Mouse (Mus musculus) right cerebral cortex, postnatal 4 days (tissue): ENCODE data around the gene Ackr3.

ENCODE experiments used
- DNase-seq: peaks from one replicate; pipeline ENCODE4 v3.0.0-alpha.2; 2022

The Ackr3 gene

DNA sequence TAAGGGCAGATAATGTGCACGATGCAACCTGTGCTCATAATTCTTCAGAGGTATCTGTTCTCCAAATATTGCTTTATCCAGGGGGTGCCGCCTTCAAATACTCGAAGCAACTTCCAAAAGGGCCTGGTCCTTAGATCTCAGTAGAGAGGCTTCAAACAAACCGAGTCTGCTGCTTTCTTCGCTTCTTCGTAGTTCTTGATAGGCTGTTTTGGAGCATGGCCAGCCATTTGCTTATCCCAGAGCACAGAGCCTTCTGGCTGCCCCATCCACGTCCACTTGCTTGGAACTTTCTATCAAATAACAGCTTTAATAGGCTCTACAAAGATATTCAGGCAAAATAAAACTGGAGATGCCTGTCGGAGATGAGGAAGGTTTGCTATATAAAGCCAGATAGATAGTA is 58.6 kb downstream of the Ackr3 start:
- DNase-seq = no peak
